Mouse (Mus musculus): ENCODE results near the gene Adgrg7.

Adgrg7 gene

DNA sequence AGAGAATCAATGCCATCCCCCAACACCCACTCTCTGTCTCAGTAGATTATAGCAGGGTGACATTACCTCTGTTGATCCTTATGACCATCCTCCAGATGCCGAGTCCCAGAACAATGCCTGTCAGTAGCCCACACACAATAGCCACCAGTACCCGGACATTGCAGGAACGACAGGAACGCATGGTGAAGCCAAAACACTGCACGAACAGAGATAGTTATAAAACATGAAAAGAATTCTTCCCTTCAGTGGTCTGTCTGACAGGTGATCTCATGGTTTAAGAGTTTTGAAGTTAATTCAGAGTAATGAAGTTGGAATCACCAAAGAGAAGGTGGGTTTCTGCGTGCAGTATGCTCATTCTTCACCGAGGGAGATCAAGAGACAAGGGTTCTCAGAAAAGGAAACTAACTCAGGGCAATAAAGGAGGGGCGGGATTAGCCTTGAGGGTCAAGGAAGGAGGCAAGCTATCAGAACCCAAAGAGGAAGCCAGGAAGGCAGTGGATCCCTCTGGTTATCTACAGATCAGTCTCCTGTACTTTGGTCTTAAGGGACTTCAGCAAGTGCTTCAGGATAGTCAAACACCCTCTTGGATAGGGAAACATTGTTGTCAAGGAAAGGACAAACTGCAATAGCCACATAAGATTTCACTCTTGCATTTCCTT, at the start of gene Adgrg7:
Gene Adgrg7, minus strand, starts transcription at position 375 of the 659 bp plus-strand sequence.
- DNase-seq (ENCODE audit: low read depth in 1 of 2, low spot score in 2 of 2) = no peak

DNA sequence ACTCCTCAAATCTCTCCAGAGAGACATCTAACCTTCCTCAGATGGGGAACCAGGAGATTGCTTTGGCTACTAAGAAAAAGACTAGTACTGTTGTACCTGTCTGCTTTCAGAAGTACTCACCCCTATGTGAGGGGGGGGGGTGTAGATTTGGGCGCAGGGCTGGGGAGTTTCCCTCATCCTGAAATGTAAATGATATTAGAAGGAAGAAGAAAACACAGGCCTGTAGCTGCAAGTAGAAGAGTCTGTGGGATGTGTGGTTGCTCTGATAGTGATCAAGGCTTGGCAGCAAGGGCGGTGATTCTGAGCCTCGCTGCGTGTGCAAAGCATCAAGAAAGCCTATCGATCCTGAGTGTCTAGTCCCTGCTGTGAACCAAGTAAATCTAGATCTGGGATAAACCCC, 47.3 kb upstream of the Adgrg7 start:
- no peak for DNase-seq (ENCODE audit: low read depth in 1 of 2, low spot score in 2 of 2)

DNA sequence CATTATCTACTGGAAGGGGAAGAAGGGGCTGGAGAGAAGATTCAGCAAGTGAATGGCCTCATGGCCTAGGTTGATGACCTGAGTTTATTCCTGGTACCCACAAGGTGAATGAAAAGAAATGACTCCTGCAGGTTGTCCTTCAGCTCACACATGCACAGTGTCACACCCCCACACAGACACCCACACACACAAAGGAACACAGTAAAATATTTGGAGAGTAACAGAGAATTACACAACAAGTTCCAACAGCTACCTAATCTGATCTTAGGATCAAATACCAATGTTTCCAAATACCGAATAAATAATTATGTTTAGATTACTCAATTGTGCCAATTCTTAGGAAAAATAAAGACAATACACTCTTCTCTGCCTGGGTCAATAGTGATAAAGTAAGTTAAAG, 37.7 kb upstream of the Adgrg7 start:
- no peak for DNase-seq (ENCODE audit: low read depth in 1 of 2, low spot score in 2 of 2)

DNA sequence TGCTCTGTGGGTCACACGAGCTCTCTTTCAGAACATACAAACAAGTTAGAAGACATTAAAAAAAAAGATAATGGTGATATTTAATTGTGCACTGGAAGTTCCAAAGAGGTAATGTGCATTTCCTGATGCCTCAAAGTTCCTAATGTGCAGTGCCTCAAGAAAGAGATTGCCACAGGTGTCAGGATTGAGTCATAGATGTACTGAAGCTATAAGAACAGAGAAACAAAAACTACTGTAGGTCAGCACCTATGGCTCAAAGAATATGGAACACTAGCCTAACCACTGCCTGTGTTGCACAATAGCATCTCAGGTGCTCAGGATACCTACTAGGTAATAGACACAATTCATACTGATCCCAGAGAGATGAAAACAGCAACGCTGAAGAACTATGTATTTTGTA, 36.3 kb upstream of the Adgrg7 start:
- no peak for DNase-seq (ENCODE audit: low read depth in 1 of 2, low spot score in 2 of 2)

DNA sequence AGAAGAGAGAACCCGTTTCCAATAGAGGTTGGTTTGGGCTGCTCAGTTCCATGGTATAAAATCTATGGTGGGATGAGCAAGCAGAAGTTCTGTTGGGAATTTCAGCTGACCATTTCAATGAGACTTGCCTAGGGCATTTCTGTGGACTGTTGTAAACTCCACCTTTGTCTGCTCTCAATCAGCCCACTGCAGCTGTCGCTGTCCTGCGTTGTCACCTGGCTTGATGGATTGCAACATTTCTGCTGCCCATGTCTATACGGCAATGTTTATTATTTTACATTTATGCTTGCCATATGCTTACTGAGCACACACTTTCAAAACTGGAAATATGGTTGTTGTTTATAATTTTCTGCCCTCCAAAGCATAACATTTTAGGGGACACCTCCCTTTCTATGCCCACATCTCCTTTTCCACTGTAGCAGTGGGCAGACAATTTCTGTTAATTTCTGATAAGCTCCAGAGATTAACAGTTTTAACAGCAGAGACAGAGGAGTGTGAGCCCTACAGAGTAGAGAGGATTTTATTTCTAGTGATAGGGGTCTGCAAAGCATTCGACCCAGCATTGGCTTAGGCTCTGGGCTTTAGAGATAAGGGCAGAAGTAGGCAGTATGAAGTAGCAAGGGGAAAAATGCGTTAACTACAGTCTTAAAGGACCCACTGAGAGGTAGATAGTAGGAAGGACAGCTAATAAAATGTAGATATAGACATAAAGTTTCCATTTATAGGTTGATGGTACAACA, 5.9 kb upstream of the Adgrg7 start:
- no peak for DNase-seq (ENCODE audit: low read depth in 1 of 2, low spot score in 2 of 2)

DNA sequence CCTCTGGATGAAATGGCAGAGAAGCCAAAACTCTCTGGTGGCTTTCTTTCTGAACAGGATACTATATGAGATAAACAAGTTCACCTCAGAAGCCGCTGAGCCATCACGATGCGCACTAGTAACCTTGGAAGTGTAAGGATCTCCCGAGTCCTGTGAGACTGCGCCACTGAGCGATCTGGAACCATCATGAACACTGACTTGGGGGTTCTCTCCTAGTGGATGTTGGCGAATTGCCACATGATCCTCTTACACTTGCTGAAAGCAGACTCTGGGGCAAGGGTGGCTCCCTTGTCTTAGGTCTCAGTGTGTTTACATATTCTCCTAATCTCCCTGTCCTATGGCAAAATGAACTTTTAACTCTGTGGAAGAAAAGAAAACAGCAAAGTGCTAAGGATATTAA, 5.3 kb upstream of the Adgrg7 start:
- no peak for DNase-seq (ENCODE audit: low read depth in 1 of 2, low spot score in 2 of 2)

DNA sequence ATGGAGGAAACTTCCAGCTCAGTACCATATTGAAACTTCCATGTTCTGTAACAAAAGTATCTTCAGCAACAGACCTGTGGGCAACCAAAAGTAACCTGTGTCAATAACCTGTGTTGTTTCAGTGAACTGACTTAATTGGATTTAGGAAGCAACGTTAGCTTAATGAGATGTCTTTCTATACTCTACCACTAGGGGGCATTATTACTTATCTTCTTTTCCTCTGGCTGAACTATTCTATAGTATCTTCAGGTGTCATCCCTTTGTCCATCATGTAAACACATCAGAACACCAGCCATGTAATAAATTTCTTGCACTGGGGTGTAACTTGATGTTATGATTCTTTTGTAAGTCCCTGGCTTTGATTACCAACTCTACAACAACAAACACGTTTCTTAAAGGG, 4.8 kb upstream of the Adgrg7 start:
- DNase-seq (ENCODE audit: low read depth in 1 of 2, low spot score in 2 of 2) = no peak

DNA sequence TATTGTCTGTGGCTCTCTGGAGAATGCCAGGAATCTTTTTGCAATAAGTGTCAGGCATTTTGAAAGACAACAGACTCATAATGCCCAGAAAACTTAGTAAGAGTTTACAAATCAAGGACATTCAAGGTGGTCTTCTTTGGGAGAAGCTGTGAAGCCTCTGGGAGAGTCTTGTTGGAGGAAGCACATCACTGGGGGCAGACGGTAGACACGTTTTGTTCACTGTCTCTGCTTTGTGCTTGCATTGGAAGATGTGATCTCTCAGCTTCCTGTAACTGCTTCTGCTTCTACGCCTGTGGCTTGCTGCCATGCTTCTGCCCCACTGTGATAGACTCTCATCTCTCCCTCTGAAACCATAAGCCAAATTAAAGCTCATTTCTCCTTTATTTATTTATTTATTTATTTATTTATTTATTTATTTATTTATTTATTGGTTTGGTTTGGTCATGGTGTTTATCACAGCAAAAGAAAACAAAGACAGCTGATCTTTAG, 3.9 kb upstream of the Adgrg7 start:
- DNase-seq (ENCODE audit: low read depth in 1 of 2, low spot score in 2 of 2) = no peak

DNA sequence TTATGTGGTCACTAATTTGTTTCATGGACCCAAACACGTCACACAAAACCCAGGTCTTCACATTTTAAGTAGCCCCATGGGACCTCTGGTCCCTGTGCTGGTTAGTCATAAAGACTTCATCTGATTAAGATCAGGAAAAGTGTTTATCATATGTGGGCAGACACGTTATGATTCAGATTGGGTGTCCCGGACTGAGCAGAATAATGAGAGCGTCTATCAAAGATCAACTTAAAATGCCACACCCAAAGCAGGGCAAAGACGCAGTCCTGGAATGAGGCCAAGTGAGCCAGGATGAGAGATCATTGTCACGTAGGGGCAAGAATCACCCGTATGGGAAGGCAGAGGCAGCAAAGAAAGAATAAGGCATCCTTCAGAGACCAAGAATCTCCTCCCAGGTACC, 3.2 kb upstream of the Adgrg7 start:
- no peak for DNase-seq (ENCODE audit: low read depth in 1 of 2, low spot score in 2 of 2)

DNA sequence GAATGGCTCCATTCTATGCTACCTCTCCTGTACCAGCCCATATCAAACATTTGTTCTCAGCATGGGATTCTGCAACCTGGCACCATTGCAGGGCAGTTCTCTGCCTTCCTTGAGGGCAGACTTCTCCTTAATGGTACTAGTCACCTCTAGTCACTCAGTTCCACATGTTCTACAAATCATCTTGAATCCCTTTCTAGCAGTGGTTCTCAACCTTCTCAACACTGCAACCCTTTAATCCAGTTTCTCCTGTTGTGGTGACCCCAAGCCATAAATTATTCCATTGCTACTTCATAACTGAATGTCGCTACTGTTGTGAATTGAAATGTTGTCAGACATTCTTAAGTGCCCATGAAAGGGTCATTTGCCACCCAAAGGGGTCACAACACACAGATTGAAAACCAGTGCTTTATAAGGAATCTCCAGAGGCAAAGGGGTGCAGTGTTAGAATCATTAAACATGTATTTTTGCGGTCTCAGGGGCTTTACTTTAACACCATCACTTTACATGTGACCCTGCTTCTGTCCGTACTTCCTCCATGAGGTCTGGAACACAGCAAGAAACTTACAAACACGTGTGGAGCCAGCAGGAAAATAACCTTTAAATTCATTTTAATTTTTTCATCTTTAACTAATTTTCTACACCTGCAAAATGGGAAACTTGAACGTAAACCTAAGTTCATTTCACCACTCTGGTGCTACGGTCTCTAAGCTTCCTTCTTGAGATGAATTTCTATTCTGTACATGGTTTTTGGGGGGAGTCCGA, 1.1 kb downstream of the Adgrg7 start:
- no peak for DNase-seq (ENCODE audit: low read depth in 1 of 2, low spot score in 2 of 2)

DNA sequence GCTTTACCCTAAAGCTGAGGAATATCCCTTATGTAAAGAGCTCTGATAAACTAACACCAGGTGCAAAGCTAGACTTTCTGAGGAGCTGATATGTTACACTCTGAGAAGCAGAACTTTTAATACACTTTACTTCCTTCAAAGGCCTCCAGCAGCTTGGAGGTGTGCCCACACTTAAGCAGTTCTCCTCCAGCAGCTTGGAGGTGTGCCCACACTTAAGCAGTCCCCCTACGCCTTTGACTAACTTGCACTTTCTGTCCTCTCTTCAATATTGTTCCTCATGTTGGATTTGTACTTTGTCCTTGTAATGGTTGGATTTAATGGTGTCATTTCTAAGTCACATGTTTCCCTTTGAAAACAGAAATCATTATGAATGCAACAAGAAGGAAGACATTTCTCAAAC, 1.9 kb downstream of the Adgrg7 start:
- DNase-seq (ENCODE audit: low read depth in 1 of 2, low spot score in 2 of 2) = no peak

DNA sequence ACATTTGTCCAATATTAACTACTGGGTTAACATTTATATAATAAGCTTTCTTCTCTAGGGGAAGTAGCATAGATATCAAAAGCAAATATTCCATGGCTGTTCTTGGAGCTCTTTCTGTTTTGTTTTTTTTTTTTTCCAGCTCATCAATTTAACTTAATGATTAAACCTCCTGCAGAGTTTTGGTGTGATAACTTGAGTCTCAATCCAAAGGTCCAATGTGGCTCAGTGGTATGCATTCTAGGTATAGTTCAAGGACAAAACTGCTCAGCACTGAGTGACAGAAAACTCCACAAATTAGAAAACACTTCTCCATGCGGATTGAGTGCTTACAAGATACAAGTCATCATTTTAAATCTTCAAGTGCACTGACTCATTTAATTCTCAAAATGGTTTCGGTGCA, 9.7 kb downstream of the Adgrg7 start:
- DNase-seq (ENCODE audit: low read depth in 1 of 2, low spot score in 2 of 2) = no peak

DNA sequence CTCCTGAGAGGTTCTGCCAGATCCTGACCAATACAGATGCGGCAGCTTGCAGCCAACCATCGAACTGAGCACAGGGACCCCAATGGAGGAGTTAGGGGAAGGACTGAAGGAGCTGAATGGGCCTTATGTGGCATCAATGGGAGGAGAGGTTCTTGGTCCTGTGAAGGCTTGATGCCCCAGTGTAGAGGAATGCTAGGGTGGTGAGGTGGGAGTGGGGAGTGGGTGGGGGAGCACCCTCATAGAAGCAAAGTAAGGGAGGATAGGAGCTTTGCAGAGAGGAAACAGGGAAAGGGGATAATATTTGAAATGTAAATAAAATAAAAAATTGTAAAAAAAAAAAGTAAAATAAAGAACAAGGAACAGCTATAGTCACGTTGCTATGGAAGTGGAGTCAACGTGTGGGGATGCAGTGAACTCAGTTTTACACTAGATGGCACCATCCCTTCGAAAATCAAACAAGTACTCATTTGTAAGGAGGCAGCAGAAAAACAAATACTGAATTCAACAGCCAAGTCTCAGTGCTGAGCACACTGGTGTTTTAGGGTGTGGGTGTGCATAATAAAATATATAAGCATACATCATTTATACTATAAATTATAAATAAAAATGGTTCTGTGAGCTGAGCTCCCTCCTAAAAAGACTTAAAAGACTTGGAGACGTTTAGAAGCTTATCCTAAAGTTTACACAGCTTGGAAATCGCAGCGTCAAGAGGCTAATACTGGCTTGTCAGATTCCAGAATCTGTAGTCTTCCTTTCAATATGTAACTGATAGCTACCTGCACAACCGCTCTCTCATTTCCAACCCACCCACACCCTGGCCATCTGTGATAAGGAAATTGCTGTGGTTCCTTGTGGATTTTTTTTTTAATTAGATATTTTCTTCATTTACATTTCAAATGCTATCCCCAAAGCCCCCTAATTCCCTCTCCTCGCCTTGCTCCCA, 24.2 kb downstream of the Adgrg7 start:
- DNase-seq (ENCODE audit: low read depth in 1 of 2, low spot score in 2 of 2) = no peak

DNA sequence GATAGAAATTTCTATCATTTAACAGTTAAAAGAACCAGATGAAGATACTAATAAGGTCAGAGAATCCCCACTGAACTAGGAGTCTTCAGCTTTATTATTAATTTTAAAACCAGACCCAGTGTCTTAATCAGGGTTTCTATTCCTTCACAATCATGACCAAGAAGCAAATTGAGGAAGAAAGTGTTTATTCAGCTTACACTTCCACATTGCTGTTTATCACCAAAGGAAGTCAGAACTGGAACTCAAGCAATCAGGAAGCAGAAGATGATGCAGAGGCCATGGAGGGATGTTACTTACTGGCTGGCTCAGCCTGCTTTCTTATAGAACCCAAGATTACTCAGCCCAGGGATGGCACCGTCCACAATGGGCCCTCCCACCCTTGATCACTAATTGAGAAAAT, 66.6 kb downstream of the Adgrg7 start:
- no peak for DNase-seq (ENCODE audit: low read depth in 1 of 2, low spot score in 2 of 2)

DNA sequence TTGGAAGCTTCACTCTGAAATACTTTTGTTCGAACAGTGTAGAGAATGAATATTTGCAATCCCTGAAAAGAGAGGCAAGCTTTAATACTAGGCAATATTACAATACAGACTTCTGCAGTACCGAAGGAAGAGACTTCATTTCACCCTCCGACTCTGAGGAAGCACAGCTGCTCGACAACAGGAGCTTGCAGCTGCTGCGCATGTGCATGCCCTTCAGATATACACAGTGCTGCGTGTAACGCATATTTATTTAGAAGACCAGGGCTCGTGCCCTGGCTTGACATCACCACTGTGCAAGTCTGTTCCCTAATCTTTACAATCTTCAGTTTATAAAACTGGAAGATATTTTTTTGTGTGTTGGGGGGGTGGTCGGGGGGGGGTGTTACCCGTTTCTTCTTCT, 70.7 kb downstream of the Adgrg7 start:
- DNase-seq (ENCODE audit: low read depth in 1 of 2, low spot score in 2 of 2) = no peak

DNA sequence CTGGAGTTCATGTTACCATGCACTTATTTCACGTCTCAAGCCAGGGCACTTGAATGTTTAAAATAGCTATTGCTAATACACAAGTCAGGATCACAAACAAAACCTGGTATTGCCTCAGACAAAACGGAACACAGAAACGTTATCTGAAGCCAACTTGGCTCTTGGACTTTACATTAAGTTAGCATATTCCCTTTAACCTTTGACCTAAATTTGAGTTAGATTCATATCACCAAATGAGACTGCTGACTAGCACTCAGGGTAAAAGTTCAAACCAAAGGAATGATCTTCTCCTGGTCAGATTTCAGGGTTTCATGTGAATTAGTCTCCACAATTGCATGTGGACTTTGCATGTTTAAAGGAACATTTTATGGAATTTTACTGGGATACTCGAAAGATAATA, 73.3 kb downstream of the Adgrg7 start:
- no peak for DNase-seq (ENCODE audit: low read depth in 1 of 2, low spot score in 2 of 2)

DNA sequence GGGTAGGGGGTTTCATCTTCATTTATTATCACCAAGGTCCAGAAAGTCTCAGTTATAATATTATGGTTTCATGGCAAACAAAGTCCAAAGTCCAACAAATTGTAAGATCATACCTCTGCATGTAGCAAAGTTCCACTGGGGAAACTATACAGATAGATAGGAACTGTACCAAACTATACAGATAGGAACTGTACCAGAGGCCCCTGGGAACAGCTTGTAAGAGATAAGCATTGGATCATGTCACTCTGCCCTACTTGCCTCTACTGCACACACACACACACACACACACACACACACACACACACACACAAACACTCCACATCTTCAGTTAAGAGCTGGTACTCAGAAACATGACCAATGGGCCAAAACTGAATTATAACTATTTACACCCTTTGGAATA, 76.6 kb downstream of the Adgrg7 start:
- no peak for DNase-seq (ENCODE audit: low read depth in 1 of 2, low spot score in 2 of 2)

DNA sequence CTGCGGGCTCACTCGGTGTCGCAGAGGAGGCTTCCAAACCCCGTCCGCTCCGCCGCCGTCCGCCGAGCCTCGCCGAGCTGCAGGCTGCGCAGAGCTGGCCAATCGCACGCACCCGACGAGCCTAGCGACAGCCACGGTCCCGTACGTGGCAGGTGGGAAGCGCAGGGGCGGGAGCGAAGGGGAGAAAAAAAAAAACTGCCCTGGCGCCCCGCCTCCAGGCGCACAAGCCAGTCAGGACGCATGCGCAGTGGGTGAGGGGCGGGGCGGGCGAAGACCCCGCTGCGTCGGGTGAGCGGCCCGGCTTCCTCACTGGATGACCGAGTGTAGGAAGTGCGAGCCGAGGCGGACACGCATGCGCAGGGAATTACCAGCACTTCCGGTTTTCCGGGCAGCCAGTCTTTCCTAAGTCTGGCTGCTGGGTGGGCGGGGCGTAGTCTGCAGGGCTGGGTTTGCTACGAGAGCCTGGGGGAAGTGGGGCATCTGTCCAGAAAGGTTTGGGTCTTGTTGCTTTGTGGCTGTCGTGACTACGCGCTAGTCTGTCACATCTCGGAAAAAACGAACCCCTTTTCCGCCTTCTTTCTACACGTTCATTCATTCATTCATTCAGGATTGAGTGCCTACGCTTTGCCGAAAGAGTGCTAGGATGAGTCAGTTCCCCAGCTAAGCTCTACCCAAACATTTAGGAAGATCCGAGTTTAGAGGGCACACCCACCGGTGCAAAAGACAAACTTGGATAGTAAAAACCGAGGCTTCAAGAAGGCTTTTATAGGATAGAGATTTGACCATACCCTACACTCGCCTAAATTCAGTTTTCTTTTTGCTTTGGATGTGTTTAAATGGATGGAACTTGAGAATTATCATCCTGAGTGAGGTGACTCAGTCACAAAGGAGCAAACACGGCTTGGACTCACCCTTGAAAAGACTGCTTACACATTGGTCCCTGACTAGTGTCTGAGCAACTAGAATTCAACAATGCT, 78.1 kb downstream of the Adgrg7 start, which contains the start of gene Tfg:
Gene Tfg, minus strand, starts transcription at position 227 of the 977 bp plus-strand sequence.
- peak; percentile 96 to 97 for DNase-seq (ENCODE audit: low read depth in 1 of 2, low spot score in 2 of 2)

DNA sequence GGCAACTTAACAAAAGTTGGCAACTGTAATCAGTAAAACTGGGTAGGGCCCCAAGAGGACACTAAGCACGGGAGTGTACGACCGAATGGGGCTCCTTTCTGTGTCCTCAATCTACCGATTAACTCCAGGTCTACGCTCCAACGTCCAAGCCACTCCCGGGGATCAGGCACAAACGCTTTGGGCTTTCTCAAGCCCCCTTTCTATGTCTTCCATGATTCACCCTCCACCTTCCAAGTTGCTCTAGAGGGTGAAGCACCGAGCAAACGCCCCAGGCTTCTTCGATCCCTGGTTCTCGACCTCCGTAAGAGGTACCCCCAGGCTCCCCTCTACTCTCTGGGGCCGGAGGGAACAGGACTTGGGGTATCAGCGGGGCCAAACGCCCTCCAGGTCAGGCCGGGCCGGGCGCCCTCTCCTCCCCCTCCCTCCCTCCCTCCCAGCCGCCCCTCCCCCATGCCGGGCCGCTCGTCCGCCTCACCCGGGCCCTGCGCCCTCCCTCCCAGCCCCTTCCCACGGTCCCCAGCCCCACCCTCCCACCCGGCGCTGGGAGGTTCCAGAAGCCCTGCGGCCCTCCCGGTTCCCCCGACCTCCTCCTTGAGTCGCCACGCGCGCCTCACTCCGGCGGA, 79.0 kb downstream of the Adgrg7 start:
- DNase-seq (ENCODE audit: low read depth in 1 of 2, low spot score in 2 of 2) = no peak
